Mouse (Mus musculus): ENCODE data around the gene Psmb6. TPM values are rescaled to one million over a fixed set of nuclear protein-coding genes. Genes with fewer than 3 reads are reported as not detected.

The Psmb6 gene
- polyA plus RNA-seq (2012; rRNA removed) = 249 and 294 TPM in 2 replicates

DNA sequence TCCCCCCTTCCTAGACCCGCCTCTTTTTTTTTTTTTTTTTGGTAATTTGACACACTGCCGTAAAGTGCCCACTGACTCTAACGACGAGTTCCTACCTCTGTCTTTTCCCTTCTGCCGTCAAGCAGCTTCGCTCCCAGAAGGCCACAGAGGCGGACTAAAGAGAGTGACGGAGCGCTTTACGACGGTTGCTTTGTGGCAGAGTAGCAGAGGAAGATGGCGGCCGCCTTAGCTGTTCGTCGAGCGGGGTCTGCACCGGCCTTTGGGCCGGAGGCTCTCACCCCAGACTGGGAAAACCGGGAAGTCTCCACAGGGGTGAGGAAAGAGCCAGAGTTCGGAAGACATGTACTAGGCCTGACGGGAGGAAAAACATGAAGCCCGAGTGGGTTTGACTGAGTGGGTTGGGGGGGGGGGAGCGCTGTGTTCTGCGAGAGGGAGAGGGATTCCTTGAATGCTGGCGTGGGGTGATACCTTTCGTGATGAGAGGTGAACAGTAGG lies at the start of gene Psmb6:
Gene Psmb6 (plus strand): TSS at position 184 of the 495 bp plus-strand sequence.
- peak; percentile 74 for DNase-seq (ENCODE audit: low spot score)

DNA sequence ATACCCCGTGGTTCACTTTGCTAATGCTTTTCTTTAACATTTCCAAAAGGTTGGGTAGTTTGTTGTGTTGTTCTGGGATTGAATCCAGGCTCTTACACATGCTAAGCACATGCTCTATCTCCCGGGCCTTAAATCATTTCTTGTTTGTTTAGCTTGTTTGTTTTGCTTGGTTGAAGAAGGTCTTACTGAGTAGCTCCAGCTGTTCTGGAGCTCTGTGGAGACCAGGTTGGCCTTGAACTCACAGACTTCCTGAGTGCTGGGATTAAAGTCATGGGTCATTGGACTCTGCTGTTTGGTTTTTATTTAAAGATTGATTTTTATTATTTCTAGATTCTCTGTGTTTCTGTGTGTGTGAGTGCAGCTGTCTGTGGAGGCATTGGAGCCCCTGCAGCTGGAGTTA lies 39.7 kb upstream of the Psmb6 start:
- no peak for DNase-seq (ENCODE audit: low spot score)

DNA sequence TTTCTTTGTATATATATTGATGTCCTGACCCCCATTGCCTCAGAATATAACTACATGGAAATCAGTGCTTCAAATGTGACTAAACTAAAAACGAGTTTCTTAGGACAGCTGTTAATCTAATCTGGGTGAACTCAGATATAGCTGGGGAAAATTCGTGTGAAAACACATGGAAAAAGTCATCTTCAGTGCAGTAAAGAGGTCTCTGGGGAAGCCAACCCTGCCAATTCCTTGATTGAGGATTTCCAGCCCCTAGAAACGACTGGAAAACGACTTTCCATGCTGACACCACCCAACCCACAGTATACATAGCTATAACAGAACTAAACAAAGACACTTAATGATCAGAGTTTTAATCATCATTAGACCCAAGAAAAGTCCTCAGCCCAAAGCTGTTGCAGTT lies 37.4 kb upstream of the Psmb6 start:
- no peak for DNase-seq (ENCODE audit: low spot score)

DNA sequence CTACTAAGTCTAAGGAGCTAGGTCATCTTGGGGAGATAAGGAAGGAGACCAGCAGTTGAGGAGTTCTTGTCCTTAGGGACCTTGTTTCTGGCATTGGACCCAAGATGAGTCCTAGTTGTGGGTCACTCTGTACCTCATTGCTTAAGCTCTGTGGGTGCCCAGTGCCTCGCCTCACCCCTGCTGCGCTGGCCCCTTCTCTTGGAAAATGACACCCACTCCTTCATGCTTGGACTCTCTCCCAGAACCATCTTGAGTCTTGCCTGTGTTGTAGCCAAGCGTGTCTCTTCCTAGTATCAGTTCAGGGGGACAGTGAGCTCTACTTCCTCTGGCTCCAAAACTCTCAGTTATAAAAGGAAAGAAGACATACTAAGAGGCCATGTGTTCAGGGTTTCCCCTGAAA lies 36.0 kb upstream of the Psmb6 start:
- DNase-seq (ENCODE audit: low spot score) = no peak

DNA sequence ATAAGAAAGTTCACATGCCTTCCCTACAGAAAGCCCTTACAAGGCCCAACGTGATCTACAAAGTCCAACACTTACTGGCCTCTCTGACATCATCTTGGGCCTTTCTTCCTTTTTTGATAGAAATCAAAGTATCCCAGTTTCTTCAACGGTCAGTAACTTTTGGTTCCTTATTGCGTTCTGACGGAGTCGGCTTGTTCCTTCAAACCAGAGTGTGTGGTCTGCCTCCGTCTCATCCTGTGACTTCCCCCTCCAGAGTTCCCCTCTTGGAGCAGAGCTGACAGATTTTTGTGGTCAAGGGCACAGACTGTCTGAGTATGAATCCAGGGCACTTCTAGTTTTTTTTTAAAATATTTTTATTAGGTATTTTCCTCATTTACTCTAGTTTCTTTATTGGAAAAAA lies 35.5 kb upstream of the Psmb6 start:
- DNase-seq (ENCODE audit: low spot score) = no peak

DNA sequence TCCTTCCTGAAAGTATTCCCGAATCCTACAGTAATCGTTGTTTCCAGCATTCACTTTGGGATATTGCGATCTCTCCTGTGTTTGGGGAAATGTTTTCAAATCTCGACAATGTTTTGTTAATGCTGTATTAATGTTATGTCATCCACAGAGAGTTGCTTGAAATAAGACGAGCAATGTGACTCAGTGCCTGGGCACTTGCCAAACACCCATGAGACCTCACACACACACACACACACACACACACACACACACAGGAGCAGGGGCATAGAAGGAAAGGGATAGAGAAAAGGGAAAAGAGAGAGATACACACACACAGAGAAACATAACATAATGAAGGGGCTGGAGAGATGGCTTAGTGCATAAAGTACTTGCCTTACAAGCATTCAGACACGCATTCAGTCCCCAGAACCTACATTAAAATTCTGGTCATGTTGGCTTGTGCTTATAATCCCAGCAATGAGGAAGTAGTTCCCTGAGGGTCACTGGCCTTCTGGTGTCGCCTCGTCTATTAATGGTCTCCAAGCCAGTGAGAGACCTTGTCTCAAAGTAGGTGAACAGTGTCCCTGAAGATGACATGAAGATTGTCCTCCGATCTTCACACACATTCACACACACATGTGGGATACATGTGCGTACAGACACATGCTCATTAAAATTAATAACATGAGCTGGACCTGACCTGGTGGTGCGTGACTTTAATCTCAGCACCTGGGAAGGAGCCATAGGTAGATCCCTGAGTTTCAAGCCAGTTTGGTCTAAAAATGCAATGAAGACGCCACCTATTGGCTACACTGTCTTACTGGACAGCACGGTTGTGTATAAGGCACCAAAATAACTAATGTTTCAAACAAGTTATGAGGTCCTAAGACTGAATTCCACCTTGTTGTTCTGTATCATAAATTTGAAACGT lies 25.3 kb upstream of the Psmb6 start:
- no peak for DNase-seq (ENCODE audit: low spot score)

DNA sequence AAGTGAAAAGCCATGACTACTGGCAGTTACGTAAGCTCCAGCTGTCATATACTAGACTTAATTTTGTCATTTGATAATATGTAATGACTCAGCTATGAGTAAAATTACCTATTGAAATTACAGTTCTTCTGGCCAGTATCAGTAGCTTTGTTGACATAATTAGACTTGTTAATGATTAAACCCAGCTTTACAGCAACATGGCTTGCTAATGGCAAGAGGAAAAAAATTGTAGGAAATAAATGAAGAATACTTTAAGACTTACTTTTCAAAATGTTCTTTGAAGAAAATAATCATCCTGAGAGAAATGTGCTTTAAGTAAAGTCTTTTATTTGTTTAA lies 24.7 kb upstream of the Psmb6 start:
- no peak for DNase-seq (ENCODE audit: low spot score)

DNA sequence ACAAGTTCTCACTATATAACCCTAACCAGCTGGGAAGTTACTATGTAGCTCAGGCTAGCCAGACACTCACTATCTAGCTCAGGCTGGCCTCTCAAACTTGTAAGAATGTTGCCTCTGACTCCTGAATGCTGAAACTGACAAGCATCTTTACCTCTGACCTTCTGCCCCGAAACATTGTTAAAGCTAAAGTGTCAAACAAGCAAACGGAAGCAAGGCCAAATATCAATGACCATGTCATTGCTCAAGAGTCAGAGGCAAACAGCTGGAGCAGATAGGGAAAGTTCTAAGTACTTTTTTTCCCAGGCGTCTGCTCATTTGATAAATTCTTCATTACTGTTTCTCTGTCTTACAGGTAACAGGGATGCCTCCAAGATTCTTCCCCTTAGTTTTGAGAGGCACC lies 23.1 kb upstream of the Psmb6 start:
- DNase-seq (ENCODE audit: low spot score) = no peak

DNA sequence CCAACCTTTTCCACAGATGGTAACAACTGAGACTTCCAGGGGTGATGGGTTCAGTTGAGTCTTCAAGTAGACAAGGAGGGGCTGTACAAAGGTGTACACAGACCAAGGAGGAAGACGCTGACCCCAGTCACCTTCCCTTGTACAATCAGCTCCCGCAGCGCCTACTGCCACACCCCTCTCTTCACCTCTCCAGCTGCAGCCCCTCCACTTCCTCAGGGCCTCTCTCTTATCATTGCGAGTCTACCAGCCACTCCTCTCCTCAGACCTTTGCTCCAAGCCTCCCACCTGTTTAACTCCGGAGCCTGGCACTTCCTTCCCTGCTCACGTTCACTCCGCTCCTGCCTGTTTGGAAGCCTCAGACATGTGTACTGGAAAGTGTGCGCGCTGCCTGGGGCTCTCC lies 20.2 kb upstream of the Psmb6 start, which contains the start of gene Tm4sf5:
Gene Tm4sf5 (plus strand): TSS at position 275 of the 400 bp plus-strand sequence.
- DNase-seq (ENCODE audit: low spot score) = no peak

DNA sequence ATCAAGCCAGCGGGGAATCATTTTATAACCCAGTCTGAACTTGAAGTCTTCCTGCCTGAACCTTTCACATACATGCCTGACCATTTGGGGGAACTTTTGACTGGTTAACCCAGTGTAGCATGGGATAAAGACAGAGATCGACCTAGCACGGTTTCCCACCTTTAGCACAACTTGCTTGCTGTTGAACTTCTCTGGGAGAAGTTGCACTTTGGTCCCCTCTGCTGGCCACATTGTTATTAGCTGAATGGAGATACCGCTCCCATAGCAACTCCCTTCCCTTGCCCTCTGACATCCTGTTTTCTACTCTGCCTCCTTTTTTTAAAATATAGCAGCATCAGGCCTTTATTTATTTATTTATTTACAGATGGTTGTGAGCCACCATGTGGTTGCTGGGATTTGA lies 18.8 kb upstream of the Psmb6 start:
- no peak for DNase-seq (ENCODE audit: low spot score)

DNA sequence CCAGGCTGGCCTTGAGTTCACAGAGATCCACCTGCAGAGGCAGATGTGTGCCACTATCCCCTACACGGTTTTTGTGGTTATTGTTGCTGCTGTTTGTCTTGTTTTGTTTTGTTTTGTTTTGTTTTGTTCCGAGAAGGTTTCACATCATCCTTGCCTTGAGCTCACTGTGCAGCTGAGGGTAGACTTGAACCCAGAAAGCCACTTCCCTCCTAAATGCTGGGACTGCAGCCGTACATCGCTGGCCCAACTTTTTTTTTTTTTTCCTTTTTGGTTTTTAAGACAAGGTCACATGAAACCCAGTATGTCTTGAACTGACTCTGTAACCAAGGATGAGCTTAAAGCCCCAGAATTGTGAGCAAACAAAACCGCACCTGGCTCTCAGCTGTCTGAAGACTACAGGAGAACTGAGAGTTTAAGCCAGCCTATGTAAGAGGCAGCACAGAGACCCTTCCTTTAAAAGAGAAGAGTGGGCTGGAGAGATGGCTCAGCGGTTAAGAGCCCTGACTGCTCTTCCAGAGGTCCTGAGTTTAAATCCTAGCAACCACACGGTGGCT lies 18.1 kb upstream of the Psmb6 start:
- DNase-seq (ENCODE audit: low spot score) = no peak

DNA sequence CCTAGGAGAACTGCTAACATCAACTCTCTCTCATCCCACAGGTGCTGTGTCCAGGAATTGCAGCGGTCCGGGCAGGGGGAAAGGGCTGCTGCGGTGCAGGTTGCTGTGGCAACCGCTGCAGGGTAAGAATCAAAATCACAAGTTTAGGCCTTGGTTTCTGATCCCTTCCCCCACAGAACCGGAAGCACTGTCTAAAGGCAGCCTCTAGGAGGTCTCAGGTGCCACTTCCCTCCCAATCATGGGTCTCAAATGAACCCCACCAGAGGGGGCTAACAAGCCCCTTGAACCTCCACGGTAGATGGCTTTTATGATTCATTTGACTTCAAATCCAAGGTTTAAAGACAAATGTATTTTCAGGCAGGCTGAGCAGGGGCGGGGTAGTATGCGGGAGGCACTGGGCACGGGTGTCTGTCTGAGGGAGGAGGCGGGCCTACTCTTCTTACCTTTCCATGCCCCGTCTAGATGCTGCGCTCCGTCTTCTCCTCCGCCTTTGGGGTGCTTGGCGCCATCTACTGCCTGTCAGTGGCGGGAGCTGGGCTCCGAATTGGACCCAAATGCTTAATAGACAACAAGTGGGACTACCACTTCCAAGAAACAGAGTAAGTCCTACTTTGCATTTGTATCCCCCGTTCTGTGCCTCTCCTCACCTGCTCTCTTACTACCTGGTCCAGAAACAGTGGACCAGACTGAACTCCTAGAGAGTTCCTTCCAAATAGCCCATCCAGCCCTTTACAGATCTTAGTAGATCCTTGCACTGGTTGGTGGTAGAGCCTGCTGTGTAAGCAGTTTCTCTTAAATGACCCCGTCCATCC lies 15.2 kb upstream of the Psmb6 start:
- DNase-seq (ENCODE audit: low spot score) = no peak

DNA sequence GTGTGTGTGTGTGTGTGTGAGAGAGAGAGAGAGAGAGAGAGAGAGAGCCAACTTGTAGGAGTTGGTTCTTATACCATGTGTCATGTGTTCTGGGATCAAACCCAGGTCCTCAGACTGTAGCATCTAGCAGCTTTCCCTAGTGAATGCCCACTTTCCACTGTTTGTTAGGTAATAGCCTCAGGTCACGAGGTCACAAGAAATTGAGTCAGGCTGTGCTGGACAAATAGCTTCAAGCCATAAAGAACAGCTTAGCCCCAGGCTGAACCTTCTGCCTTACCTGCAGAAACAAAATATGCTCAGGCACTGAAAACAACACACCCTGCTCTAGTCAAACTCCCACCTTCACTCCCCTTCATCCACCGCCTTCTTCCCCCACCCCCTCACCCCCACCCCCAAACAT lies 13.9 kb upstream of the Psmb6 start:
- no peak for DNase-seq (ENCODE audit: low spot score)

DNA sequence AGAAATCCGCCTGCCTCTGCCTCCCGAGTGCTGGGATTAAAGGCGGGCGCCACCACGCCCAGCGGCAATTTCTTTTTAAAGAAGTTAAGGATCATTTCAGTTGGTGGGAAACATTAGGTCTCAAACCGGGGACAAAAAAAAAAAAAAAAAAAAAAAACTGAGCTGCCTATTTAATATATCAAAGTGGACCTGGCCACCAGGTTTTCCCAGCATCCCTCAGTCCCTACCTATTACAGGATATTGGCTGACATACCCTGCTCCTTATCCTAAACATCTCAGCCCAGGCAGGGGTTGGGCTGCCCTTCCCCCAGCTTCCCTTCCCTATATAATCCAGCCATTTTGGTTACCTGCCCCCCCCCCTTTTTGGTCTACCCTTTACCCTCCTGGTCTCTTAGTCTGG lies 13.3 kb upstream of the Psmb6 start:
- DNase-seq (ENCODE audit: low spot score) = no peak

DNA sequence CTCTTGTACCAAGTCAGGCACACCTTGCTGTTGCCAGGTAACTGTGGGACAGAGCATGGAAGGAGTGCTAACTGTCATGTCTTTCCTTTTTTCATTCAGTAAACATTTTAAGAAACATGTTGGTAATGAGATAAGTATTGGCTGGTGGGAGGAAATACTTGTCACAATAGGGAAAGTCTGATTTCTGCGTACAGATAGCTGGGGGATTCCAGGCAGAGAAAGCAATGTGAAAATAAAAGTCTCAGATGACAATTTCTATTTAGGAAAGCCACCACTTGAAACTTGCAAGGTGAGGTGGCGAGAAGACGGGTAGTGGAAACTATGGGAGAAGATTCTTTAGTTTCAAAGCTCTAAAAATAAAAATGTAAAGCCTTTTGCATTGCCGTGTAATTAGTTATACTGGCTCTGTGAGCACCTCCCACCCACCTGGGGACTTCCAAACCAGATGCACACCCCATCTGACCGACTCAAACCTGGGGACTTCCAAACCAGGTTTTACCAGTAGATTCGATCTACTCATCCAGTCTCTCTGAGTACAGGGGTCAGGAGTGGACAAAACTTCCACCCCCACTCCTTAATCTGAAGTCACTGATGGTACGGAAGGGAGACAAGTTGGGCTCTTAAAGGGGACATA lies 12.3 kb upstream of the Psmb6 start:
- no peak for DNase-seq (ENCODE audit: low spot score)

DNA sequence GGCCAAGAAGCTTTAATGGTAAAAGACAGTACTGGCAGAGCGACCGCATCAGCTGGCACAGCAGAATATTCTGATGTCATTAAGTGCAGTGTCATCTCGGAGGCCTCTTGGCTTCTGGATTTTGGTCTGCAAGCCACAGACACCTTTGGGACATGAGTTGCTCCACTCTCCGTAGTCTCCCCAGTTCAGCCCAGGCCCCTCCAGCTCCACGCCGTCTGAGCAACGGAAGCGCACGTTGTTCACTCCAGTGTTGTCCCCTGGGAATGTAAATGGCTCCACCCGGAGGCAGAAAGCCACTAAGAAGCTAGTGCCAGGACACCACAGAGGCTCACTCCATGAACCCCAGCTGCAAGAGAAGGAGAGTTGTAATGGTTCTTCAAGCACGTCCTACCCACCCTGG lies 11.6 kb upstream of the Psmb6 start:
- no peak for DNase-seq (ENCODE audit: low spot score)

DNA sequence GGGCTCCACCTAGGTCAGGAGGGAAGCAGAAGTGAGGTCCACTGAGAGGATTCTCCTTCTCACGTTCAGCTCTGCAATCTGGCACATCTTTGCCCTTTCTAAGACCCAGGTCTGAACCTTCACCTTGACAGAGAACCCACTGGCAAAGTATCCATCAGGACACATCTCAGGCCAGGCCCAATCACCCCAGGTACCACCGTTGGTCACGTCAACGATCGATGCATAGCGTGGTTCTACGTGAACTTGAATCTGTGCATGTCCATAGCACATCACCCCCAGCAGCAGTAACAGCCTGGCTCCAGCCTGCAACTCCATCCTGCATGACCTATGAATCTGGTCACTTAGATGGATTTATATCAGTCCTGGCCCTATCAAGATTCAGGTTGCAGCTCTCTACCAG lies 10.9 kb upstream of the Psmb6 start, which contains the start of gene Vmo1:
Gene Vmo1 (minus strand): TSS at position 329 of the 400 bp plus-strand sequence.
- no peak for DNase-seq (ENCODE audit: low spot score)

DNA sequence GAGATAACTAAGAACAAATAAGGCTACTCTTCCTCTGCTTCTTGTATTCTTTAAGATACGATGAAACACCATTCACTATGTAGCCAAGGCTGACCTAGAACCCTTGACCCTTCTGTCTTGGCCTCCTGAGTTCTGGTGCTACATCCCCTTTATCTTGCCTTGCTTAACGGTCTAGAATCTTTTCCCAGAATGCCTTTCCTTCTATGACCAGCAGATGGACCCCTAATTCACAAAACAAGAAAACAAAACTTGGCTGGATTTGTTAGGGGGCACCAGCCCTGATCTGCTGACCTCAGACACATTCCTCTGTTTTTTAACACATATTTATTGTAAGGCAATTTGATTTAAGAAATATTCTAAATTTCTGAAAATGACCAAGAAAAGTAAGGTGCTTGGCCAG lies 8.8 kb upstream of the Psmb6 start:
- no peak for DNase-seq (ENCODE audit: low spot score)

DNA sequence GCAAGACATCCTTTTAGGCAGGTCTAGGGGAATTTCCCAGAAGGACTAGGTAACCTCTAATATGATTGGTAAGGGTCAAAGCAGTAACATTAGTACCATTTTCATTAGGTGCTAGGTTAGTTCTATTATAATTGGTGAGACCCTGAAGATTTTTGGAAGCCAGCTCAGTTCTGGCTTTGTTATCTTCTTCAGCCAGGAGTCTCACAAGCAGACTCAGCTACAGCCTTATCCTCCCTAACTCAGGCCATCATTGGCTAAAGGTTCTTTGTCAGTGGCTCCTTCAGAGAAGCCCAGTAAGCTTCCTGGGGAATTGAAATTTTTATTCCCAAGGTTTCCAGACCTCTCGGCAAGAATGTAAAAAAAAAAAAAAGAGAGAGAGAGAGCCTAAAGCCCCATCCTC lies 6.7 kb upstream of the Psmb6 start:
- DNase-seq (ENCODE audit: low spot score) = no peak

DNA sequence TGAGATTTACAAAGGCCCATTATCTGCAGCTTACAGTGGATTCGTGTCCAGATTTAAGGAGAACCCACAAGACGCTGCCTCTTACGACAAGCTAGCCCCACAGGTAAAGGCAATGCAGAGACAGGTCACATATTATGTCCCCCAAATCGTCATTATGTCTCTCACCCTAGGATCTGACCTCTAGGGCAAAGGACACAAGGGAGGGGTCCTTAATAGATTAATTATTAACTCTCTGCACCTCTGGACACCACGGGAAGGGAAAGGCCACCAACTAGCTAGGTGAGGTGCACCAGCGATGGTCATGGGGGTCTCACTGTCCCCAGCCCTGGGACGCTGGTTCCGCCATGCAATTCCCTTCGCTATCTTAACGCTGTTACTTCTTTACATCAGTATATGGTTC lies 6.2 kb upstream of the Psmb6 start, which contains the start of gene Gltpd2:
Gene Gltpd2 (plus strand): TSS at position 274 of the 400 bp plus-strand sequence.
- DNase-seq (ENCODE audit: low spot score) = no peak

DNA sequence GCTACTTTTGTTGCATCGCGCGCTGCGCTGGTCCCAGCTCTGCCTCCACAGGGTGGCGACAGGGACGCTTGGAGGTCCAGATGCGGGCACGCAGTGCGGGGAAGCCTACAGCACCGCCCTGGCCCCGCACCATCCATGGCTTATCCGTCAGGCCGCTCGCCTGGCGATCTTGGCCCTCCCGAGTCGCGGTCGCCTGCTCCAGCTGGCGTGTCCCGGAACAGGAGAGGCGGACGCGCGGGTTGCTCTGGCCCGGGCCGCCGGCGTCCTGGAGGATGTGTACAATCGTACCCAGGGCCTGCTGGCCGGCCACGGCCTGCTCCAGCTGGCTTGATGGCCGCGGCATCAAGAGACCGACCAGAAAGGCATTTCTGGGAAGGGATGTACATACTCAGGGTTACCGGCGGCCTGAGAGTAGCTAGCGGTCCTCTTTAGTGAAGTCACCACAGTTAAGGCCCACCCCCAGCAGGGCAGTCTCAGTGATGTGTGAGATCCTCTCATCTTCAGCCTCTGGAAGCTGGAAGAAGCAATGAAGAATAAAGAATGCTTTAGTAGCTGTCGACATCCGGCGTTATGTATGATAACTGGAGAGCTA lies 4.9 kb upstream of the Psmb6 start:
- DNase-seq (ENCODE audit: low spot score) = no peak

Measured in urinary bladder, adult 2 months (tissue).